Mouse (Mus musculus) cerebellum, adult 9-11 months (tissue): Measurements from ENCODE around the gene Cldn11.

Source experiments
- DNase-seq: peaks from one replicate; pipeline ENCODE4 v3.0.0; 2022

Cldn11 gene

GRCm38 (mm10) chr3:31161336-31161735 lies 11.6 kb downstream of the Cldn11 start:
- DNase-seq = no peak

- no peak for DNase-seq
Observed at GRCm38 (mm10) chr3:31162860-31163259, 13.1 kb downstream of the Cldn11 start.

DNA sequence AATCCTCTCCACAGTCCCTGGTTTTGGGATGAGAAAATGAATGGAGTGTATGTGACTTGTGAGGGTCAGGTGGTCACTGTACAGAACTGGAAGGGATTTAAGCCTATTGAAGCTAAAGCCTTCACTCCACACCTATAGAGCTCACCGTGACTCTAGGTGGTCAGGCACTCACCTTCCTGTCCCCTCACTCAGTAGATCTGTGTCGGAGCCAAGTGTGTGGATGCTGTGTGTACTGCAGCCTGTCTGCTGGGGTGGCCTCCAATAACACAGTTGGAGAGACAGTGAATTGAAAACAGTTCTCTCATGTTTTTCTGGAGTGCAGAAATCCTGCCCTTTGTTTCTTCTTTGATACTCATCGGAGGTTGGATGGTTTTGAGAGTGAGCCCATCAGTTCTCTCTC lies 16.1 kb downstream of the Cldn11 start:
- DNase-seq = no peak

DNA sequence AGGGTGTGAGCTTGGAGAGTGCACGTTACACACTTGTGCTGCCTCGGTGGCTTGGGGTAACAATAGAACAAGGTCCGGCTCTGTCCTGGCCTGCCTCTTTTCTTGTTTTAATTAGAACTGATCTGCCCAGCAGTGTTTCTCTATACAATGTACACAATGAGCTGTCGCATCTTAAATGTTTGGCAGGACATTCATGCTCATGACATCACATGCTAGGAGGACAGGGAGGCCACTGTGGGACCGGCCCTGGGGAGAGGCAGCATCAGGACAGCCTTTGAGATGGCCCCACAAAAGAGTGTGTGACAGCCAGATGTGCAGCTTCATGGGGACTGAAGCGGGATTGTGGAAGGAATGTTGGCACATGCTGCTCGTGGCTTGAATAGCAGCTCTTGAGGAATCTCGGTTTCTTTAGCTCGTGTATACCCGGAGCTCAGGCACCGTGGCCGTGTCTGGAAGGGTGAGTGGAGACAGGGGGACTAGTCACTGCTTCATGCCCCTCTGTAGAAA lies 16.7 kb downstream of the Cldn11 start:
- DNase-seq = peak; percentile 36

- no peak for DNase-seq
Observed at GRCm38 (mm10) chr3:31190342-31190741, 40.6 kb downstream of the Cldn11 start.

DNA sequence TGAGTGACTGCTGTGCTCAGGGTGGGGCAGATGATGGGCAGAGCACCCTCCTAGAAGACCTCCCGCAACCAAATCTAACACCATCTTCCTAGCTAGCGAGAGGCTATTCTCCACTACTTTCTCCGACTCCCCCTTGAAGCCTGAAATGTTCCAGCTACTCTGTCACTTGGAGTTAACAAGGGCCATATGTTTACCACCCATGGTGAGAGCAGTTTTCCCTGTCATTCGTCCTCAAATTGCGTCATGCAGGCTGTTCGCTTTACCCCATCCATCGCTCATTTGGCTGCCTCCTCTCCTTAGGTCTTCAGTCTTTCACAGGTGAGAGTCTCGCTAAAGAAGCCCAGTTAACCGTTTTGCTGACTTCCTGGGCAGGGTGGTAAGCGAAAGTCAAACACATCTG lies 41.7 kb downstream of the Cldn11 start:
- DNase-seq = no peak

GRCm38 (mm10) chr3:31199162-31199877 lies 49.6 kb downstream of the Cldn11 start:
- DNase-seq = no peak

DNA sequence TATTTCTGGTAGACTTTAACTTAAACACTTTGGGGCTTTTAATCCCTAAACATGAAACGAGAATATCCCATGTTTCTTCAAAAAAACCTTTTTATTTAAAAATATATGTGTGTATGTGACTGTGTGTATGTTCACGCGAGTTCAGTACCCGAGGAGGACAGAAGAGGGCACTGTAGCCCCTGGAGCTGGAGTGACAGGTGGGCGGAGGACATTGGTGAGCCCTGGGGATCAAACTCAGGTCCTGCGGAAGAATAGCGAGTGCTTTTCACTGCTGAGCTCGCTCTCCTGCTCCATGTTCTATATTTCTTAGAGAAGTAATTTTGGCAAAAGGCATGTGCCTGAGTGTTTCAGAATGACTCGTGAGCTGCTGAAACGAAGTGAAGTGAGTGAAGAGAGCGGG lies 54.2 kb downstream of the Cldn11 start:
- no peak for DNase-seq

GRCm38 (mm10) chr3:31205167-31205566 lies 55.4 kb downstream of the Cldn11 start:
- no peak for DNase-seq

GRCm38 (mm10) chr3:31208046-31208445 lies 58.3 kb downstream of the Cldn11 start:
- no peak for DNase-seq

DNA sequence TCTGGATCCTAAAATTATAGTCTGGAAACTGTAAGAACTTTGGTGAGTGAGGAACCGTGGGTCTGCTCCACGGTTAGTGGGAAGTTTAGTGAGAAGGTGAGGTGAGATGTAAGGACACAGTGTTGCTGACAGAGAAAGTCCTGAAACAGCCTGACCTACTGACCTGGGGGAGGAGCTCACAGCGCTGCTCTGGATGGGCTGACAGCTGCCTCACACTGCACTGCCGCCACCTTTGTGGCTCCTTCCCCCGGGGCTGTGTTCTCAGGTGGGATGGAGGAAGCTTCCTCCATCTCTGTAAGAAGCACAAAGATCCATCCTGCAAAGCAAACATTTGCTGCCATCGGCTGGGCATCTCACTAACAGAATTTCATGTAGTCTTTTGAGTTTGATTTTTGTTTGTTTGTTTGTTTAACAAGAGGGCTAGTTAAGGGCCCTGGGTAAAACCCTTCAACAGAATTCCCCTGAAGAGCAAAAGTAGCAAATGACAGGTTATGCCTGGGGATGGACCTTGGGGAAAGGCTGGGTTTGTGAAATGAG lies 58.8 kb downstream of the Cldn11 start:
- no peak for DNase-seq

DNA sequence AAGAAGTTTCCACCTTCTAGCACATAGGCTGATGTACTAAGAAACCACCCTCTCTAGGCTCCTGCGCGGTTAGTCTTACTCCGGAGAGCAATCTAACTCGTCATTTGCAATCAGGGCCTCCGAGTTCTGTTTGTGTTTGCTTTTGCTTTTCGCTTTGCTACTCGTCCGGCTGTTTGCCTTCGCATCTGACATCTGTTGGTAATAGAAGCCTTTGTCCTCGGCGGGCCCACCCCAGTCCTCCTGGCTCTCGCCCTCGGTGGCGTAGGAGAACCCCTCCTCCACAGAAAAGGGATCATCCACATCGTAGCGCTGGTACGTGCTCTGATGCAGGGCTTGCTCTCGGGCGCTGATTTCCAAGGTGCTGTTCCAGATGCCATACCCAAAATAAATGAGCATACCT lies 59.3 kb downstream of the Cldn11 start:
- no peak for DNase-seq

DNA sequence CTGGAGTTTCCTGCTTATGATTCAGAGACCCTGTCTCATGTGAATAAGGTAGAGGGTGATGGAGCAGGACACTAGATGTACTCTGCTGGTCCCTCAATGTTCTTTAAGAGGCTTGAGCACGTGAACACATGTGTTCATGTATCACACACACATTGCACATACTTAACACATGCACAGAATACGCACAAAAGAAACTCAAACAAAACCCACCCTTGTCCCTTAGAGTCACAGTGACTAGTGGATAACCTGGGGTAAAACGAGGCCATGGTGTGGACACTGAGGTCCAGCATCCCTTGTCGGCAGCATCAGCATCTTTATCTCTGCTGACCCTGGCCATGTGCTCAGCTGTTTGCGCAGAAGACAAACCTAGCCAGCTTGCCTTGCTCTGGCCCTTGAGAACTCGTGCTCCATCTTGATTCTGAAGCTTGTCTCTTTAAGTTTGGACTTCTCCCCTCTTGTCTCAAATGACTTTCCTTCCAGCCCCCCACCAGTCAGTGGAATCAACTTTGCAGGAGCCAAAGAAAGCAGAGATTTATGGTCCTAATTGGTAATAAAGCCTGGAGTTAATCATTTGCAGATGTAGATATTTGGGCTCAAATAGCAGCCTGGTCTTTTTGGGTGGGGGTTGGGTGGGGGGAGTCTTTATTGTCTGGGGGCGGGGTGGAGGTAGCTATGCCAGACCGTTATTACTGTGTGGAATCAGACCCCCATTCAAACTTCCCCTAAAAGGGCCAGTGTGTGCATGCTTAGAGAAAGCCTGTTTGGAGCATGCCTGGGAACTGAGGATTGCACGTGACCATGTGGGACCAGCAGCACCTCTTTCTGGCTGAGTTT lies 62.7 kb downstream of the Cldn11 start:
- no peak for DNase-seq

- DNase-seq = peak; percentile 83
Observed at GRCm38 (mm10) chr3:31213802-31214201, 64.1 kb downstream of the Cldn11 start.
